Mouse (Mus musculus): ENCODE data around the gene Gosr2.

Gosr2 gene

GRCm38 (mm10) chr11:103688980-103689378, 8.7 kb downstream of the Gosr2 start:
- DNase-seq (ENCODE audit: low spot score in 2 of 2) = no peak

DNA sequence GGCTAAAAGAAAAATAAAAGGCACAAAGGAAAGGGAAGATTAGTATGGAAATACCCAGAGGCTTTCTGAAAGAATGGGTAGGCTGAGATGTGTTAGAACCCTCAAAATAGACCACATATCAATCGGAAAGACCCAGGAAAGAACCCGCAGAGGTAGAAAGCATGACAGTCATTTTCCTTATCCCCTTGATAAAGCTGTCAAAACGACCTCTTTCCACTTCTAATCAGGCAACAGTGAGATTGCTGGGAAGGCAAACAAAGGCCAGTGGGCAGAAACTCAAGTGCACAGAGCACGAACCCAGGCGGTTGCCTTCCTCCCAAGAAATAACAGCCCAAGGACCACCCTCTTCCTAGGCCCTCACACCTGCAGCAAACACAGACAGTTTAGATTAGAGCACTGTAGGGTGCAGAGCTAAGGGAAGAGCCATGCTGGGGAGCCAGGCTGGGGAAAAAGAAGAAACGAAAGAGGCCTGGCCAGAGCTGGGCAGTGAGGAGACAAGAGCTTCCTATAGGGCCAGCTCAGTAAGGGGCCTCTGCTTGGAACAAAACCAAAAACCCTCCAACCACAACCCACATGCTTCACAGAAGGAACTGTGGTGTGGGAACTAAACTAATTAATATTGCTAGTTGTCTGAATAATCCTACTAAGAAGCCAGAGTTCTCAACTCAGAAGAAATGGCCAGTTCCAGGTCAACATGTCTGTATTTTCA, 9.3 kb downstream of the Gosr2 start:
- DNase-seq (ENCODE audit: low spot score in 2 of 2) = no peak

- no peak for DNase-seq (ENCODE audit: low spot score in 2 of 2)
Observed at GRCm38 (mm10) chr11:103686706-103687105, 11.0 kb downstream of the Gosr2 start.

DNA sequence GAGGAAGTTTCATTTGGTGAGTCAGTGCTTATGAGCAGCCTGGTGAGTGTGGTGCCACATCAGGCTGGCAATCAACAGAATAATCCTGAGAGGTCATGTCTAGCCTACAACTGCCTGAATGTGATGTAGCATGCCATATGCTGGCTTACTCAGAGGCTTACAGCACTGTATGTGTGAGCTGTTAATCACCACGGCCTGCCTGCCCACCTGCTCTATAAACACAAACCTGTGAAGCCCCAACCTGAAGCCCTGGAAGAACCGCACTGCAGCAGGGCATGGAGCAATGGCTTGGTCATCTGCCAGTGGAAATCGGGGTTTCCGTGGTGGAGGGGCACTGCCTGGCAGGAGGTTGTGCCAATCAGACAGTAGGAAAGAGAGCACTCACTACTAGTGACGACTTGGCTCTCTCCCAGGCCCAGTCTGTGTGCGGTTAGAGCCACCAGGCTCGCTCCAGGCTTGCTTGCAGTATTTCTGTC, 12.4 kb downstream of the Gosr2 start:
- no peak for DNase-seq (ENCODE audit: low spot score in 2 of 2)

GRCm38 (mm10) chr11:103683667-103684334, 13.9 kb downstream of the Gosr2 start:
- no peak for DNase-seq (ENCODE audit: low spot score in 2 of 2)

- DNase-seq (ENCODE audit: low spot score in 2 of 2) = peak in 1 of 2 experiments; percentile 31
Observed at GRCm38 (mm10) chr11:103677042-103677441, 20.7 kb downstream of the Gosr2 start.

DNA sequence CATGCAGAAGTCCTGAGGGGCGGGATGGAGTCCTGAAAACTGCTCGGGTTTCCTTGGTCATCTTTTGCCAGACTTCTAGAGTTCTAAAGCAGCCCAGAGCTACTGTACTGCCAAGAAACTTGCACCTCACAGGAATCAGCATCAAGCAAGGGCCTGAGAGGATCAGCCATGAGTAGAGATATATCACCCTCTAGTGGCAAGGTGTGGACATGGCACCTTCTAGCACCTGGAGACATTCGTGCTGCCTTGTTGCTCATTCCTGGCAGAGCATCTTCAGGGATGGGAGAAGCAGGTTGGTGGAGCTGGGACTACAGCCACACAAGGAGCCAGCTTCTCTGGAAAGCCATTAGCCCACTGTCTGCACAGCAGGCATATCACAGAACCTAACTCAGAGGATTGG, 22.1 kb downstream of the Gosr2 start:
- peak; percentile 44 to 75 for DNase-seq (ENCODE audit: low spot score in 2 of 2)

GRCm38 (mm10) chr11:103666907-103667426, 30.7 kb downstream of the Gosr2 start:
- no peak for DNase-seq (ENCODE audit: low spot score in 2 of 2)

GRCm38 (mm10) chr11:103666181-103666906, 31.4 kb downstream of the Gosr2 start:
- no peak for DNase-seq (ENCODE audit: low spot score in 2 of 2)

GRCm38 (mm10) chr11:103665695-103666094, 32.0 kb downstream of the Gosr2 start:
- DNase-seq (ENCODE audit: low spot score in 2 of 2) = no peak

DNA sequence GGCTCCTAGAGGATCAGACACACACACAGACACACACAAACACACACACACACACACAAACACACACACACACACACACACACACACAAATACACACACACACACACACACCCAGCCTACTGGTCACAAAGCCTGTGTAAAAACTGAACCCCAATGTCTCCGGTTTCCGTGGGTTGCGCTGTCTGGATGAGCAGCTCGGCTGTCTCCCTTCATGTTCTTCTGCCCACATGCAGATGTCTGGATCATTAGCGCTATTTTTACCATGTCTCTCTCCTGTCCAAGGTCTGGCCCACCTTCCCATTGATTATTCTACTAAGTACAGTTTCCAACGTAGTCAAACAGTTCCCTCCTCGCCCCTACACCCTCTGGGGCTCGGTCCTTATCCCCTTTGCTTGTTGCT, 34.6 kb downstream of the Gosr2 start:
- no peak for DNase-seq (ENCODE audit: low spot score in 2 of 2)

DNA sequence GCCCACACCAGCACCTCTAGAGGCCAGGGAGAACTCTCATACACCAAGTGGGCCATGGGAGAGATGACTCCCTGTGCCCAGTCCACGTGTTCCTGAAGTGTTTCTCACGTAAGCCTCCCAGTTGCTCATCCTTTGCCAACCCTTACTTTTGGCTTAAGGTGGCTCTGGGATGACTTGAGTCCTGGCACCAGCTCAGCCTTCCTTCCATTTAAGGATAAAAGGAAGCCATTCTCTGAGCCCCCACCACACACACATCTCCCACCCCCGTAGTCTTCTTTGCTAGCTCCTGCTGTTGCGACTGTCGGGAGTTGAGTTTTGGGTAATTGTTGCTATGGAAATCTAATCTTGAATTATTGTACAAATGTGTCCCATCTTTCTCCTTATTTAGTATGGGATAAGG, 35.2 kb downstream of the Gosr2 start:
- DNase-seq (ENCODE audit: low spot score in 2 of 2) = no peak

- DNase-seq (ENCODE audit: low spot score in 2 of 2) = no peak
Observed at GRCm38 (mm10) chr11:103661863-103662262, 35.8 kb downstream of the Gosr2 start.

- no peak for DNase-seq (ENCODE audit: low spot score in 2 of 2)
Observed at GRCm38 (mm10) chr11:103658189-103658588, 39.5 kb downstream of the Gosr2 start.

- DNase-seq (ENCODE audit: low spot score in 2 of 2) = no peak
Observed at GRCm38 (mm10) chr11:103656520-103656919, 41.2 kb downstream of the Gosr2 start.

DNA sequence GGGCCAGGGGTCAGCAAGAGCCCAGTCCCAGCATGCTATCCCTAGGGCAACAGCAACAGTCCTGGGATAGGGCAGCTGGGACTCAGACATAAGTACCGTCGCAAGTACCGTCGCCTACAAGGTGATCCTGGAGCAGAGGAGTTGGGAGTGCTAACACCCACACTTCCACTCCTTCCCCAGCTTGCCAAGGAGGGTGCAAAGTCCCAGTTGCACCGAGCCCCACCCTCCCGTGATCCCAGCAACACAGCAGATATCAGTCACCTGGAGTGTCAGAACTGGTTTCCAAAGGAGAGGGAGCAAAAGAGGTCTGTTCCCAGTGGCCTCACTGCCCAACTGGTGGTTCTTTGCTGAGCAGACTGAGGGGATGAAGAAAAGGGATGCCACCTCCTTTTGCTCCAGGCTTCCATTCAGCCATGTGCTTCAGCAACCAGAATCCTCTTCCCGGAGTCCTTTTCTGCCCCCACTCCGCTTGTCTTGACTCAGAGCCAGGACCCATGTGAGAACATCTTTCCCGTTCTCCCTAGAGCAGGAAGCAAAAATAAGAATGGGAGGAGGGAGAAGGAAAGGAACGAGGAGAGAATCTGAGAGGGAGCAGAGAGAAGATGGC, 44.2 kb downstream of the Gosr2 start:
- DNase-seq (ENCODE audit: low spot score in 2 of 2) = no peak

- no peak for DNase-seq (ENCODE audit: low spot score in 2 of 2)
Observed at GRCm38 (mm10) chr11:103651426-103651825, 46.3 kb downstream of the Gosr2 start.

DNA sequence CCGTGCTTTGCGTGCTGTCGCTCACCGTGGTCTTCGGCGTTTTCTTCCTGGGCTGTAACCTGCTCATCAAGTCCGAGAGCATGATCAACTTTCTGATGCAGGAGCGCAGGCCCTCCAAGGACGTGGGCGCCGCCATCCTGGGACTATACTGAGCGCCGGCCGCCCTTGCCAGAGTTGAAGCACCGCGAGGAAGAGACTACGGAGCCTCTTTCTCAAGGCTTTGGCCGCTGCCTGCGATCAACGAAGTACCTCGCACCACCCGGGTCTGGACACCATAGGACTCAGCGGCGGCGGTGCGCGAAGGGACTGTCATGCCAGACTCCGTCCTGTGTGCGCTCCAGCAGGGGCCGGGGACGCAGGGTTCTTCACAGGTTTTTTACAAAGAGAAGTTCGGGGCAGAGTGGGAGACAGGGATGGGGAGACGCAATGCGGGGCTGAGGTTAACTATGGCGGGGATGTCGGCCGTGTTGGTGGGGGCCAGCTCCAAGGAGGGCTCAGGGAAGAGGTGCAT, 47.7 kb downstream of the Gosr2 start:
- no peak for DNase-seq (ENCODE audit: low spot score in 2 of 2)

GRCm38 (mm10) chr11:103649301-103649982, 48.3 kb downstream of the Gosr2 start, which contains the start of gene Rprml:
Gene Rprml, plus strand, starts transcription at chr11:103649570.
- peak in 1 of 2 experiments; percentile 56 for DNase-seq (ENCODE audit: low spot score in 2 of 2)

GRCm38 (mm10) chr11:103648656-103649055, 49.0 kb downstream of the Gosr2 start:
- DNase-seq (ENCODE audit: low spot score in 2 of 2) = no peak
